ENCODE assay signal across 8 mouse cellular contexts in the genomic region with DNA sequence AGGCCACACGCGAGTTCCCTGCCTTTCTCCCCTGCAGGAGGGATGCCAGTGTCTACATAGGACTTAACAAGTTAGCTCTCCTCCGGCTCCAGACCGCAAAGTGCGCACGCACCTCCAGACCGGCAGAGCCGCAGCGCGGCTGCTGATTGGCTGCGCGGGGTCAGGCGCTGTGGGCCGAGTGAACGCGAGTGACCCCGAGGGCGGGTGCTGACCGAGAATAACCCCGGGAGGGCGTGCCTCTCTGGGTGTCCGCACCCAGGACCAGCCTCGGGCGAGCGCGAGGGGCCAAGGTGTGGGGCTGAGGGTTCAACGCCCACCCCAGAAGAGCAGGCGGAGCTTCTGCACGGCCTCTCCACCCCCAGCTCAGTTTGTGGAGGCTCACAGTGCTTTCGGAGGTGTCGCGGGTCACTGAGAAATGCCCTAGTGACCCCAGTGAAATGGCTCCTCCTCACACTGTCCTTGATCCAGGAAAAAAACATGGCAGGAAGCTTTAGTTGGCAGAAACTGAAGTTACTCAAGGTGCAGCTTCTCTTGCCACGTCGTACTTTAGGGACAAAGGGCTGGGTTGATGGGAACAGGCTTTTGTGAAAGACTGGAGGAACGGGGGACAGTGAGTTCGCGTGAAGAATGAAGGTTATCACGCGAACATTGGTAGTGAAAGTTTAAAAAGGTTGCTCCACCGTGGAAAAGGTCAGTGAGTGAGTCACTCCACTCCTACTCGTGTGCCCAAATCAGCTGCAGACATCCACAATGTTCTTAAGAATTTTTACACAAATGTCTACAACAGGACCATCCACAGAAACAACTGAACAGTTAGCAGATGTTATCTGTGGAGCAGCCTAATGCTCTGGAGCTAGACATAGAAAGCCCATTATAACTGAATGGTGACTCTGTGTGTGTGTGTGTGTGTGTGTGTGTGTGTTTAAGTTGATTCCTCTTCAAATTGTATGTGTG. TPM values are rescaled to one million over a fixed set of nuclear protein-coding genes. Genes with fewer than 3 reads are reported as not detected.
A peak's percentile ranks its signal among the peaks of the same experiment; 100 is the strongest.
DNase-seq lines count a peak whose midpoint lies in the region; ATAC-seq lines count a peak whose summit lies in the region.

No protein-coding gene starts in this region.

- ATAC-seq in megakaryocyte, adult 5-6 weeks (ENCODE audit: poor library complexity, severe bottlenecking) = peak; percentile 95

- DNase-seq in adipocyte (ENCODE audit: low spot score) = peak; percentile 73
- peak; percentile 95 for DNase-seq in embryo, embryonic 10 days (ENCODE audit: low spot score)
- DNase-seq in gastrocnemius, postnatal 10 days = peak; percentile 95
- peak; percentile 94 for DNase-seq in induced T-regulatory cell, adult 2 months (ENCODE audit: low read depth)
- DNase-seq in left cerebral cortex, adult 8-10 months (ENCODE audit: low spot score in 2 of 2) = peak; percentile 78 to 90
- peak; percentile 93 for DNase-seq in right cerebral cortex, adult 18-20 months
- DNase-seq in urinary bladder, postnatal 10 days (ENCODE audit: low spot score) = peak; percentile 81

RNA-seq across cellular contexts. Expression of gene Scd1, which starts 18.9 kb away (rescaled TPM):
- total RNA-seq in gastrocnemius, postnatal 10 days (2021) = 10 to 100 TPM; 39.5 to 46.6 TPM
- total RNA-seq in left cerebral cortex, adult 8-10 months (2022) = 100 to 1,000 TPM; 171 to 176 (median 174) TPM
- 0.54 and 0.64 TPM in 2 replicates for total RNA-seq in megakaryocyte, adult 5-6 weeks (2015)
- total RNA-seq in megakaryocyte, adult 5-6 weeks (2017) = 0.18 and 0.98 TPM in 2 replicates

RNA-seq across cellular contexts. Expression of gene Scd4, which starts 55.9 kb away (rescaled TPM):
- total RNA-seq in gastrocnemius, postnatal 10 days (2021) = under 1 TPM; 0.33 to 0.61 TPM
- total RNA-seq in left cerebral cortex, adult 8-10 months (2022) = 1 to 10 TPM; 2.3 to 3.4 (median 2.8) TPM
- total RNA-seq in megakaryocyte, adult 5-6 weeks (2015) = 0.40 TPM in 1 of 2 replicates, not detected in the other
- 0.12 TPM in 1 of 2 replicates, not detected in the other for total RNA-seq in megakaryocyte, adult 5-6 weeks (2017)

Comparison
In these comparisons a context has a peak if more than half of its experiments do, and no peak if none do; other contexts are left out.
1. Peak in every context shown above with its lines: DNase-seq and ATAC-seq.
2. RNA of gene Scd1, which starts 18.9 kb away (total RNA-seq): 171 to 176 TPM in left cerebral cortex, adult 8-10 months and 39.5 to 46.6 TPM in gastrocnemius, postnatal 10 days; 0.18 to 0.98 TPM in megakaryocyte, adult 5-6 weeks; every median in the first group is over 10 times any median in the second.